Mouse (Mus musculus): Measurements from ENCODE around the gene F5.

DNA sequence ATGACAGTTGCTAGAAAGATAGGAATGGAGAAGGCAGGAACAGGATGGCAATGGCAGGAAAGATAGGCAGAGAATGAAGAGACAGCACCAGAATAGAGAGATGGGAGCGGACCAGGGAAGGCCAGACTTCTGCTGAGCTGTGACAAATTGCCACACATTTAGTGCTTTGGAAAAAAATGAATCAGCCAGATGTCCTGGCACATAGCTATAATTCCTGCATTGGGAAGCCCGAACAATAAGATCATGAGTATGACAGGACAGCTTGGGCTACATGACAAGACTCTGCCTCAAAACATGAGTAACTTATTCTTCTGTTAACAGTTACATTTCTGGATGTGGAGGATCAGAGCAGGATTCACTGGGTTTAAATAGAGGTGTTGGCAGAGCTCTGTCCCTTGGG, 8.1 kb downstream of the F5 start:
- TF ChIP-seq CTCF (IDR thresholded peaks at IDR 0.05; ENCODE audit: borderline replicate concordance, insufficient read depth, low read length) (no peak), POLR2A (IDR thresholded peaks at IDR 0.05; ENCODE audit: low read depth, low read length) (no peak)
